Mouse (Mus musculus) small intestine, adult 2 months (tissue): ENCODE data around the gene Msmp. TPM values are rescaled to one million over a fixed set of nuclear protein-coding genes. Genes with fewer than 3 reads are reported as not detected.

Experiments
- H3K27ac ChIP-seq: fragments of 200-500 bp; 2 replicates; pipeline ENCODE4 v1.5.1; 2012; ENCODE audit warnings: low read depth, low read length, control low read depth, inconsistent platforms; ENCODE audit not compliant: insufficient read depth
- H3K27me3 ChIP-seq: fragments of 200-500 bp; 2 replicates; pipeline ENCODE4 v1.6.1; 2012; ENCODE audit warnings: mild to moderate bottlenecking, moderate library complexity, low read length, inconsistent platforms; ENCODE audit not compliant: control insufficient read depth, insufficient read depth
- H3K36me3 ChIP-seq: fragments of 200-500 bp; 2 replicates; pipeline ENCODE4 v1.6.1; 2012; ENCODE audit warnings: mild to moderate bottlenecking, low read length, control low read depth, inconsistent platforms; ENCODE audit not compliant: control insufficient read depth, insufficient read depth
- H3K4me1 ChIP-seq: fragments of 200-500 bp; 2 replicates; pipeline ENCODE4 v1.6.1; 2012; ENCODE audit warnings: low read length, inconsistent platforms, mixed read lengths; ENCODE audit not compliant: control insufficient read depth, insufficient read depth, insufficient read length
- H3K4me3 ChIP-seq: fragments of 200-500 bp; 2 replicates; pipeline ENCODE4 v1.5.1; 2012; ENCODE audit warnings: low read depth, mild to moderate bottlenecking, control low read depth, inconsistent platforms, low read length, moderate library complexity
- CTCF ChIP-seq: fragments of 200-500 bp; IDR thresholded peaks from 2 replicates; pipeline ENCODE4 v1.5.1; 2012; ENCODE audit warnings: low read depth, mild to moderate bottlenecking, control low read depth, inconsistent platforms, low read length, moderate library complexity, mixed read lengths; ENCODE audit not compliant: insufficient replicate concordance, insufficient read length; ENCODE audit errors: extremely low read depth
- POLR2A ChIP-seq: fragments of 200-500 bp; IDR thresholded peaks from 2 replicates; pipeline ENCODE4 v1.6.1; 2012; ENCODE audit warnings: low read depth, mild to moderate bottlenecking, control low read depth, inconsistent platforms, low read length, moderate library complexity
- WGBS: fragments of 180-500 bp; shearing (Covaris S2); methylation state at CpG from one replicate; pipeline ENCODE4 v1.1.7; 2018; 5-methylcytosine and 5-hydroxymethylcytosine counted together
- polyA plus RNA-seq: library from polyadenylated mRNA; depleted of rRNA; stranded (reverse); fragments of >200 nt; gene quantifications from 2 replicates; pipeline ENCODE4 v1.2.3, GENCODE M21; 2012; rRNA removed

Gene Msmp
- polyA plus RNA-seq, 1 experiment: not detected

- TF ChIP-seq CTCF (no peak), POLR2A (no peak)
- H3K27ac ChIP-seq: no peak overlapping the region
- H3K4me1 ChIP-seq: no peaks in the 10 kb centered on the region
- H3K27me3 ChIP-seq: no peaks in the 10 kb centered on the region
- peaks cover 93% of the 10 kb centered on the region for H3K36me3 ChIP-seq
- 95% methylated on average over 8 of the region's 8 CpGs for WGBS
- H3K4me3 ChIP-seq: no peak overlapping the region
Measured at GRCm38 (mm10) chr4:43535628-43536027, 48.7 kb downstream of the Msmp start.

DNA sequence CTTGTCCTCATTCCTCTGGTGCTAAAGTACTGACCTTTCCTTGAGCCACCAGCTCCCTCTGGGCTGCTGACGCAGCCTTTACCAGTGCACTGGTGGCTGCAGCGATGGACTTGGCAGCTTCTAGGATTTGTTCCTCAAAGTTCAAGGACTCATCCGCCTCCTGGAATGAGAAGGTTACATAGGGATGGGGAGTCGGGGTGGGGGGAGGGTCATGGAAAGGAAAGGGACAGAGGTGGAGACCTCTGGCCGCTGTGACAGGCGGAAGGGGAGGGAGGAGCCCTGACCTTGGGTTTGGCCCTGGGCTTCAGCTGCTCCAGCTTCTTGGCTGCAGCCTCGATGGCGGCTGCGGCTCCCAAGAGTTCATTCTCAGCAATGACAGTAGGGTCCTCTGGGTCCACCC is 51.0 kb downstream of the Msmp start:
- WGBS: 87% methylated on average over 9 of the region's 9 CpGs
- TF ChIP-seq CTCF: no peak
- TF ChIP-seq POLR2A: no peak
- Histone ChIP-seq H3K36me3 (peaks cover 70% of the 10 kb centered on the region), H3K27me3 (no peaks in the 10 kb centered on the region), H3K4me1 (peaks cover 3% of the 10 kb centered on the region; the same call in 1 of the 2 replicates), H3K27ac (no peak overlapping the region), H3K4me3 (no peak overlapping the region)

Other genes with a start within 250 kb of the Msmp start
- 9.4 and 11.2 TPM in 2 replicates for gene Rusc2, start 202.5 kb downstream of the Msmp start, polyA plus RNA-seq
- gene Fam166b, start 155.4 kb downstream of the Msmp start, polyA plus RNA-seq: 0.24 TPM in 1 of 2 replicates, not detected in the other
- 45.8 and 77.6 TPM in 2 replicates for gene Tesk1, start 142.6 kb downstream of the Msmp start, polyA plus RNA-seq
- 2.8 and 11.4 TPM in 2 replicates for gene Cd72, start 129.9 kb downstream of the Msmp start, polyA plus RNA-seq
- 0.96 and 1.9 TPM in 2 replicates for gene Sit1, start 100.8 kb downstream of the Msmp start, polyA plus RNA-seq
- gene Ccdc107, start 91.6 kb downstream of the Msmp start, polyA plus RNA-seq: 365 and 503 TPM in 2 replicates
- gene Arhgef39, start 84.8 kb downstream of the Msmp start, polyA plus RNA-seq: 21.6 and 38.3 TPM in 2 replicates
- gene Car9, start 77.5 kb downstream of the Msmp start, polyA plus RNA-seq: 36.6 and 47.7 TPM in 2 replicates
- gene Tpm2, start 60.7 kb downstream of the Msmp start, polyA plus RNA-seq: 31.6 and 37.0 TPM in 2 replicates
- 66.9 and 133 TPM in 2 replicates for gene Creb3, start 22.2 kb downstream of the Msmp start, polyA plus RNA-seq
- 47.2 and 78.0 TPM in 2 replicates for gene Tln1, start 21.8 kb downstream of the Msmp start, polyA plus RNA-seq
- gene Rgp1, start 5.8 kb downstream of the Msmp start, polyA plus RNA-seq: 20.2 and 31.9 TPM in 2 replicates
- 5.3 and 7.6 TPM in 2 replicates for gene Gba2, start 5.6 kb downstream of the Msmp start, polyA plus RNA-seq
- gene Npr2, start 47.4 kb upstream of the Msmp start, polyA plus RNA-seq: 5.8 and 6.3 TPM in 2 replicates
- gene Spag8, start 69.1 kb upstream of the Msmp start, polyA plus RNA-seq: 0.39 and 0.63 TPM in 2 replicates
- 59.9 and 73.8 TPM in 2 replicates for gene Hint2, start 72.0 kb upstream of the Msmp start, polyA plus RNA-seq
- 3.0 and 4.3 TPM in 2 replicates for gene Tmem8b, start 84.5 kb upstream of the Msmp start, polyA plus RNA-seq
- gene Fam221b, start 84.7 kb upstream of the Msmp start, polyA plus RNA-seq: not detected in 2 replicates
- not detected in 2 replicates for gene Olfr70, start 116.3 kb upstream of the Msmp start, polyA plus RNA-seq
- gene Olfr71, start 125.8 kb upstream of the Msmp start, polyA plus RNA-seq: not detected in 2 replicates
- 1.0 and 2.0 TPM in 2 replicates for gene Hrct1, start 142.7 kb upstream of the Msmp start, polyA plus RNA-seq
- 0.28 and 1.1 TPM in 2 replicates for gene Spaar, start 145.5 kb upstream of the Msmp start, polyA plus RNA-seq
- gene Olfr159, start 186.5 kb upstream of the Msmp start, polyA plus RNA-seq: not detected in 2 replicates
- not detected in 2 replicates for gene Olfr156, start 239.4 kb upstream of the Msmp start, polyA plus RNA-seq